Mouse (Mus musculus) forebrain, embryonic 13.5 days (tissue): ENCODE results near the gene Arid4a. TPM values are rescaled to one million over a fixed set of nuclear protein-coding genes. Genes with fewer than 3 reads are reported as not detected.

ENCODE experiments used
- ATAC-seq: fragments of 200-750 bp; cut with Nextera tagmentation; 2 replicates; pipeline ENCODE4 v1.8.0; 2017
- H3K27ac ChIP-seq: fragments of 300-500 bp; sonication (generic); 2 replicates; pipeline ENCODE4 v1.5.1; 2015; ENCODE audit warnings: inconsistent platforms, mild to moderate bottlenecking, moderate library complexity
- H3K27me3 ChIP-seq: fragments of 300-500 bp; sonication (generic); 2 replicates; pipeline ENCODE4 v1.6.1; 2015; ENCODE audit warnings: mild to moderate bottlenecking, inconsistent platforms
- H3K36me3 ChIP-seq: fragments of 300-500 bp; sonication (generic); 2 replicates; pipeline ENCODE4 v1.6.1; 2015; ENCODE audit warnings: mild to moderate bottlenecking, inconsistent platforms; ENCODE audit not compliant: poor library complexity, severe bottlenecking
- H3K4me1 ChIP-seq: fragments of 300-500 bp; sonication (generic); 2 replicates; pipeline ENCODE4 v1.6.1; 2015; ENCODE audit warnings: inconsistent platforms
- H3K4me2 ChIP-seq: fragments of 300-500 bp; sonication (generic); 2 replicates; pipeline ENCODE4 v1.6.1; 2015; ENCODE audit warnings: inconsistent platforms, mild to moderate bottlenecking, moderate library complexity
- H3K4me3 ChIP-seq: fragments of 300-500 bp; sonication (generic); 2 replicates; pipeline ENCODE4 v1.5.1; 2015; ENCODE audit warnings: mild to moderate bottlenecking, inconsistent platforms
- H3K9ac ChIP-seq: fragments of 300-500 bp; sonication (generic); 2 replicates; pipeline ENCODE4 v1.6.1; 2015; ENCODE audit warnings: mild to moderate bottlenecking, inconsistent platforms
- H3K9me3 ChIP-seq: fragments of 300-500 bp; sonication (generic); replicated peaks from 2 replicates; pipeline ENCODE4 v1.6.1; 2016; ENCODE audit warnings: inconsistent platforms
- WGBS: fragments of 180-500 bp; shearing (Covaris S2); methylation state at CpG from one replicate; pipeline ENCODE4 v1.1.7; 2015; 5-methylcytosine and 5-hydroxymethylcytosine counted together
- polyA plus RNA-seq: library from polyadenylated mRNA; unstranded; fragments of >200 nt; fragmentation: Nextera tagmentation; extraction: Ambion mirVana; gene quantifications from 2 replicates; pipeline ENCODE4 v1.2.1, GENCODE M21; 2015

Arid4a gene
- polyA plus RNA-seq, 1 experiment from 2014 or later, result 51.1 TPM

- Histone ChIP-seq H3K4me2 (no peak overlapping the region), H3K9ac (no peak overlapping the region), H3K36me3 (peaks cover 30% of the 10 kb centered on the region), H3K9me3 (no peaks in the 10 kb centered on the region), H3K27me3 (no peaks in the 10 kb centered on the region), H3K4me3 (no peak overlapping the region), H3K27ac (peak overlapping the region; percentile 97; the same call in 1 of the 2 replicates), H3K4me1 (peaks cover 25% of the 10 kb centered on the region)
- WGBS, result 100% methylated on average over 4 of the region's 4 CpGs
- ATAC-seq, result no peak
Measured at GRCm38 (mm10) chr12:71046501-71046900, 30.7 kb downstream of the Arid4a start.

DNA sequence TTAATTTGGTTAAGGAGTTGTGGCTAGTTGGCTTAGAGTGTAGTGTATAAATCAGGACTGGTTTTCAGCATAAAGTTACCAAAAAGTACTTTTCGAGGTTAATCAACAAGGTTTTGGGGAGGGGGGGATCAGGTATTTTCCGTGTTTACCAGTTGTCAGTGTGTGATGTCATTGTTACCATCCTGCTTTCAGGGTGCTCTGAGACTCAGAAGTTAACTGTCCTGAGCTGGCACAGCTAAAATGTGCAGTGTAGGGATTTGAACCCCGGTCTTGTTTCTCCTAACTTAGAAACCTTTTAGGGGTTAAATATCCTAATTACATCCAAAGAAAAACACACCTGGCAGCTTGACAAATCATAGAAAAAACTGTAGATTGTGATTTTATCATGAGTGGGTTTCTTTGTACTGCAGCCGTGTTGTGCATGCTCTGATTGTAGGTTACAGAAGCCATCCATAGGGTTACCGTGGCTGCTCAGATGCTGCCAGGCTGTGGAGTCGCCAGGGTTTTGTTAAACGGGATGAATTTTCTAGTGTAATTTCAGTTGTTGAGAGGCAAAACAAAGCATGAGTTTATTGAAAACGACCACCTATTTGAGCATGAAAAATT lies 31.8 kb downstream of the Arid4a start:
- Histone ChIP-seq H3K4me1 (peaks cover 30% of the 10 kb centered on the region), H3K4me2 (peak overlapping the region; percentile 57), H3K27ac (peak overlapping the region; percentile 97), H3K36me3 (peaks cover 19% of the 10 kb centered on the region), H3K27me3 (no peaks in the 10 kb centered on the region), H3K9ac (peak overlapping the region; percentile 58), H3K9me3 (no peaks in the 10 kb centered on the region), H3K4me3 (peak overlapping the region; percentile 38)
- peak; percentile 66 for ATAC-seq
- 31% methylated on average over 8 of the region's 8 CpGs for WGBS

- 2% methylated on average over 7 of the region's 7 CpGs for WGBS
- Histone ChIP-seq H3K9me3 (no peaks in the 10 kb centered on the region), H3K27me3 (no peaks in the 10 kb centered on the region), H3K27ac (peak overlapping the region; percentile 97), H3K9ac (peak overlapping the region; percentile 58), H3K4me2 (peak overlapping the region; percentile 57), H3K4me1 (peaks cover 36% of the 10 kb centered on the region), H3K4me3 (peak overlapping the region; percentile 38), H3K36me3 (peaks cover 17% of the 10 kb centered on the region)
- peak; percentile 94 for ATAC-seq
Measured at GRCm38 (mm10) chr12:71048117-71048516, 32.3 kb downstream of the Arid4a start.

DNA sequence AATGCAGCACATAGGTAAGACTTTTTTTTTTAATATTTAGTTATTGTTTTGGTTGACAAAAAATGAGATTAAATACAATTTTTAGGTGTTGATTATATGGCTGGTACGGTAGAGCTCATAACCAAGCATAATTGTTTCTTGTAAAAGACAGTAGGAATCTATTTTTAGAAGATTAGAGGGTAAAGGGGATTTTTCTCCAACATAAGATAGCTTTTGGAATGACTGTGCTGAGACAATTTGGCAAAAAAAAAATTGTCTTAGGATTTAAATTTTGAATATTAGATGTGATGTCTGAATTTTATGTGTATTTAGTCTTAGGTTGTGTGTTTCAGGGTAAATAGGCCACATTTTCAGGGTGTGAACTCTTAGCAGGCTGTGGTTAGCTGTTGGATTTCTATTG lies 32.8 kb downstream of the Arid4a start:
- peak overlapping the region; percentile 58 for H3K9ac ChIP-seq
- peaks cover 36% of the 10 kb centered on the region for H3K4me1 ChIP-seq
- WGBS, result 22% methylated on average over 1 of the region's 1 CpGs
- H3K4me2 ChIP-seq, result peak overlapping the region; percentile 57
- H3K27ac ChIP-seq, result peak overlapping the region; percentile 97
- ATAC-seq, result no peak
- peaks cover 14% of the 10 kb centered on the region for H3K36me3 ChIP-seq
- H3K9me3 ChIP-seq, result no peaks in the 10 kb centered on the region
- H3K27me3 ChIP-seq, result no peaks in the 10 kb centered on the region
- peak overlapping the region; percentile 38 for H3K4me3 ChIP-seq

DNA sequence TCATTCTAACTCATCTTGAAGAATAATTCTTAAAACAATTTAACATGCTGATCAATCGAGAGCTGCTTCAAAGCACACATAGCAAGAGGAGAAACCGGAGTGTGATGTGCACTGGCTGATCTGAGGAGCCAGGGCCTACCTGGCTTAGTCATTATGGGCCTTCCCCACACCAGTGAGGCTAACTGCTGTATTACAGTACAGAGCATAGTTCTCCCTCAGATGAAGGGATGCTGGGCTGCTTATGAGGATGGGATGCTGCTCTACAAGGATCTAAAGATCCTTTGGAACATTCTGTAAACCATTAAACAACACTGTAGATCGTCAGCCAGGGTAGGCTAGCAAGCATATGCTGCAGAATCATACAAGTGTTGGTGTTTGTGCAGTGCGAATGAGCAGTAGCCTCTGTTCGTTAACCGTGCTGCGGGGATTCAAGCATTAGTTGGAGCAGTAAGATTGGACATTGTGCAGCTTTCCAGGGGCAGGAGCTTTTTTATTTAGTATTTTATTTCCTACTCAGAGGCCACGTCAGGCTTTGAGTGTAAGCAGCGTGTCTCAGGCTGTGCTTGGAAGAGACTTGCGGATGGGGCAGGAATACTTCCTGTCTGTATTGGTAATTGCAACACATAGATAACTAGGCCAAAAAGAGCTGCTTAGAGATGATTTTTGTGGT lies 33.9 kb downstream of the Arid4a start:
- Histone ChIP-seq H3K9me3 (no peaks in the 10 kb centered on the region), H3K36me3 (peaks cover 13% of the 10 kb centered on the region), H3K4me2 (peak overlapping the region; percentile 57), H3K9ac (peak overlapping the region; percentile 58), H3K27me3 (no peaks in the 10 kb centered on the region), H3K27ac (peak overlapping the region; percentile 97), H3K4me3 (peak overlapping the region; percentile 38), H3K4me1 (peaks cover 36% of the 10 kb centered on the region)
- WGBS, result 66% methylated on average over 10 of the region's 10 CpGs
- no peak; the same call in 1 of the 2 replicates for ATAC-seq

GRCm38 (mm10) chr12:71051079-71051478 lies 35.3 kb downstream of the Arid4a start:
- Histone ChIP-seq H3K4me1 (peaks cover 36% of the 10 kb centered on the region), H3K27ac (no peak overlapping the region), H3K27me3 (no peaks in the 10 kb centered on the region), H3K4me2 (no peak overlapping the region), H3K36me3 (peaks cover 10% of the 10 kb centered on the region), H3K4me3 (no peak overlapping the region), H3K9ac (no peak overlapping the region), H3K9me3 (no peaks in the 10 kb centered on the region)
- no peak for ATAC-seq
- 78% methylated on average over 3 of the region's 3 CpGs for WGBS

DNA sequence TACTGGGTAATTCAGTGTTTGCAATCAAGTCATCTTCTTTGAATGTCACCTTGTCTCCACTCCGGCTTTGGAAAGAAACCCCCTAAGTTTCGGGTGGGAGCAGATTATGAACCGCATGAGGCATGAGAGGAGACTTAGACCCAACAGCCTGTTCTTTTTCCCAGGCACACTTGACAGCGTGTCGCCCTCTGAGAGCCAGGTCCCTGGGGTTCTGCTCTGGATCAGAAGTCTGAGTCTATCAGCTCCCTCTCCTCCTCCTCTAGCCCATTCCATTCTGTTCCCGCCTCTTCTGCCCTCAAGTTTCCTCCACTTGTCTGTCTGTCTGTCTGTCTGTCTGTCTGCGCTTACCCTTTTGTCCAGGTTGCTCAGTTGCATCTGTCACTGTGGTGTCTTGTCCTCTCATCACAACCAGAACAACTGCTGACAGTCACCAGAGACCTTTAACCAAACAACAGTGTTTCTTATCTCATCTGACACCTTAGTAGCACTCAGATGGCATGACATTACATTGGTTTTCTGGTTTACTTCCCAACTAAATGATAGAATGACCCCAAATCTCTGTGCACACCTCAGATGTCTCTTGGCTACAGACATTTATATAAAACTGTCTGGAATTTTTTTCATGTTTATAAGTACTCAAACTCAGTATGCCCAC lies 36.7 kb downstream of the Arid4a start:
- H3K27me3 ChIP-seq, result no peaks in the 10 kb centered on the region
- 0 out of 2 replicates have a peak, but pooled peaks cover 9% of the 10 kb centered on the region for H3K36me3 ChIP-seq
- H3K4me1 ChIP-seq, result peaks cover 30% of the 10 kb centered on the region
- no peak for ATAC-seq
- no peak overlapping the region for H3K9ac ChIP-seq
- H3K4me3 ChIP-seq, result no peak overlapping the region
- no peak overlapping the region for H3K27ac ChIP-seq
- no peaks in the 10 kb centered on the region for H3K9me3 ChIP-seq
- H3K4me2 ChIP-seq, result no peak overlapping the region
- WGBS, result 86% methylated on average over 7 of the region's 7 CpGs

DNA sequence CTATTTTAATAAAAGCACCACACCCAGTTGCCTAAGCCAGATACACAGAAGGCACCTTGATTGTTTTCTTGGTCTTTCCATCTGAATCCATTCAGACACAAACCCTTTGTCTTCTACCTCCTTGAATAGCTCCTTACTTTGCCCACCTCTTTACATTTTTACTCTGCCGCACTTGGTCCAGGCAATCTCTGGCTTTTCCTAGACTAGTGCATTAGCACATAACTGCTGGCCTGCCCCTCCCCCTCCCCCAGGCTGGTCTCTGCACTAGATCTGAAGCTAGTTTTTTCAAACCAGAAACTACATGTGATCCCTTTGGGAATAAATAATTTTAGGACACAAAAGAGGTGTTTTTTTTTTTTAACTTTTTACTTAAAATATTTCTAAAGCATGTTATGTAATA lies 37.2 kb downstream of the Arid4a start:
- no peak overlapping the region for H3K9ac ChIP-seq
- peaks cover 26% of the 10 kb centered on the region for H3K4me1 ChIP-seq
- 56% methylated on average over 1 of the region's 1 CpGs for WGBS
- no peak overlapping the region for H3K4me2 ChIP-seq
- H3K9me3 ChIP-seq, result no peaks in the 10 kb centered on the region
- no peak overlapping the region for H3K4me3 ChIP-seq
- 0 out of 2 replicates have a peak, but pooled peaks cover 13% of the 10 kb centered on the region for H3K36me3 ChIP-seq
- no peak overlapping the region for H3K27ac ChIP-seq
- H3K27me3 ChIP-seq, result no peaks in the 10 kb centered on the region
- ATAC-seq, result no peak

GRCm38 (mm10) chr12:71053486-71053885 lies 37.7 kb downstream of the Arid4a start:
- Histone ChIP-seq H3K27me3 (no peaks in the 10 kb centered on the region), H3K36me3 (0 out of 2 replicates have a peak, but pooled peaks cover 13% of the 10 kb centered on the region), H3K27ac (no peak overlapping the region), H3K9ac (no peak overlapping the region), H3K4me2 (no peak overlapping the region), H3K9me3 (no peaks in the 10 kb centered on the region), H3K4me3 (no peak overlapping the region), H3K4me1 (peaks cover 26% of the 10 kb centered on the region)
- 91% methylated on average over 1 of the region's 1 CpGs for WGBS
- no peak for ATAC-seq

- Histone ChIP-seq H3K9ac (no peak overlapping the region), H3K27ac (no peak overlapping the region), H3K4me1 (peaks cover 11% of the 10 kb centered on the region; the same call in 1 of the 2 replicates), H3K36me3 (peaks cover 17% of the 10 kb centered on the region; the same call in 1 of the 2 replicates), H3K9me3 (no peaks in the 10 kb centered on the region), H3K27me3 (no peaks in the 10 kb centered on the region), H3K4me2 (no peak overlapping the region), H3K4me3 (no peak overlapping the region)
- ATAC-seq, result no peak
- WGBS, result 87% methylated on average over 3 of the region's 3 CpGs
Measured at GRCm38 (mm10) chr12:71055537-71055936, 39.7 kb downstream of the Arid4a start.

DNA sequence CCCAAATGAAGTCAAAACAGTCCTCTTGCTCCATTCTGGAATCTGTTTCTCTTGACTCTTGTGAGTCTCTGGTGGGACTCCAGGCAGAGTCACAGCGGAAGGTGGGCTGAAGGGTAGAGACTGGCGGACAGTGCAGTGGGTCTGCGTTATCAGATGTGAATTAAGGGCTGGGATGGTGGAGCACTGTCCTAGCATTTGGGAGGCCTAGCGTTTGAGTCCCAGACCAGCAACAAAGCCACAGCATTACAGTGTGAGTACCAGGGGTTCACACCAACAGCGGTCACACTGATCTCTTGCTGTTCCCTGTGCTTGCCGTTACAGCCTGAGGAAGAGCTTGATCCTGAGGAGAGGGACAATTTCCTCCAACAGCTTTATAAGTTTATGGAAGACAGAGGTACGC lies 44.0 kb downstream of the Arid4a start:
- no peak for ATAC-seq
- no peaks in the 10 kb centered on the region for H3K27me3 ChIP-seq
- H3K9ac ChIP-seq, result no peak overlapping the region
- H3K27ac ChIP-seq, result no peak overlapping the region
- no peaks in the 10 kb centered on the region for H3K4me1 ChIP-seq
- H3K9me3 ChIP-seq, result no peaks in the 10 kb centered on the region
- 95% methylated on average over 7 of the region's 7 CpGs for WGBS
- peaks cover 51% of the 10 kb centered on the region for H3K36me3 ChIP-seq
- H3K4me2 ChIP-seq, result no peak overlapping the region
- H3K4me3 ChIP-seq, result no peak overlapping the region

DNA sequence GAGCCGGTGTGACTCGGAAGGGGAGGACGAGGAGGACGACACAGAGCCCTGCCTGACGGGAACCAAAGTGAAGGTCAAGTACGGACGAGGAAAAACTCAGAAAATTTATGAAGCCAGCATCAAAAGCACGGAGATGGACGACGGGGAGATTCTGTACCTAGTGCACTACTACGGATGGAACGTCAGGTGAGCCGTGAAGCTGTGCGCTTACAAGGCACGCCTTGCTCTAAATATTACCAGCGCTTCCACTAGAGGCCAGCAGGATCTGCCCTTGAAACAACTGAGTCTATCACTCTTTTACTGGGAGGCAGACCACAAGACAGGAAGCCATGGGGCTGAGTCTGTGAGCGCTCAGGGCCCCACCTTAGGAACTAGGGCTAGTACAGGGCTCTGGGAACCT lies 54.1 kb downstream of the Arid4a start:
- Histone ChIP-seq H3K27me3 (no peaks in the 10 kb centered on the region), H3K27ac (no peak overlapping the region), H3K4me3 (no peak overlapping the region), H3K4me1 (no peaks in the 10 kb centered on the region), H3K9ac (no peak overlapping the region), H3K4me2 (no peak overlapping the region), H3K9me3 (no peaks in the 10 kb centered on the region), H3K36me3 (peaks cover 87% of the 10 kb centered on the region)
- WGBS, result 92% methylated on average over 17 of the region's 17 CpGs
- ATAC-seq, result no peak
